Mouse (Mus musculus): ENCODE results near the gene Med28. TPM values are rescaled to one million over a fixed set of nuclear protein-coding genes. Genes with fewer than 3 reads are reported as not detected.

The Med28 gene
- 187 TPM for polyA plus RNA-seq (2017; shearing (Covaris generic))

DNA sequence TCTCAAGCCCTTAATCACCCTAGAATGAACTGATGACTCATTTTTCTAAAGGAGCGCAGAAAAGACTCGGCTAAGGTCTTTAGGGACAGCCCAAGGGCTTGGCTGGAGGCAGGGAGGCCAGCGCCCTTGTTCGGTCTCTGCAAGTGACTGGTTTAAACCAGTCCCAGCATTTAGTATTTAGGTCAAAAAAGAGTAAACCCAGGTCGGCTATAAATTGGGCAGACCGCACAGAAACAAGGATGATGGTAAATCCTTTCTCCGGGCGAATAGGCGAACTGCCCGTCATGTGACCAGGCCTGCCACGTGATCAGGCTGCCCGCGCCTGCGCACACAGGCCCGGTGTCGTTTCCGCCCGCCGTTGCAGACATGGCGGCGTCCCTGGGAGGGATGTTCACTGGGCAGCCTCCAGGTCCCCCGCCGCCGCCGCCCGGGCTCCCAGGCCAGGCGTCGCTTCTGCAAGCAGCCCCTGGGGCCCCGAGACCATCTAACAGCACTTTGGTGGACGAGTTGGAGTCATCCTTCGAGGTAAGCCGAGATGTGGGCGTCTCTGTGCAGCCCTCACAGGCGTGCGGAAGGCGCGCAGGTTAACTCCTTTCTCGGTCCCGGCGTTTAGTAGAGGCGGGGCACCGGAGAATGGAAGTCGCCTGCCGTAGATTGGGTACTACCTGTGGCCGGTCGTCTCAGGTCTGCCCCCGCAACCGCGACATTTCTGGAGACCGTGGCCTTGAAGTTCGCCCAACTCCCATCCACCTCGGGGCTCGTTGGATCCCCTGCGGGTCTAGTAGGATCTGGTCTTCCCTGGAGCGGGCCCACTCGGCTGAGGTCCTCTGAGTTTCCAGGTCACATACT lies at the start of gene Med28:
TSS of gene Med28 (plus strand) at position 270 of the 849 bp plus-strand sequence.

DNA sequence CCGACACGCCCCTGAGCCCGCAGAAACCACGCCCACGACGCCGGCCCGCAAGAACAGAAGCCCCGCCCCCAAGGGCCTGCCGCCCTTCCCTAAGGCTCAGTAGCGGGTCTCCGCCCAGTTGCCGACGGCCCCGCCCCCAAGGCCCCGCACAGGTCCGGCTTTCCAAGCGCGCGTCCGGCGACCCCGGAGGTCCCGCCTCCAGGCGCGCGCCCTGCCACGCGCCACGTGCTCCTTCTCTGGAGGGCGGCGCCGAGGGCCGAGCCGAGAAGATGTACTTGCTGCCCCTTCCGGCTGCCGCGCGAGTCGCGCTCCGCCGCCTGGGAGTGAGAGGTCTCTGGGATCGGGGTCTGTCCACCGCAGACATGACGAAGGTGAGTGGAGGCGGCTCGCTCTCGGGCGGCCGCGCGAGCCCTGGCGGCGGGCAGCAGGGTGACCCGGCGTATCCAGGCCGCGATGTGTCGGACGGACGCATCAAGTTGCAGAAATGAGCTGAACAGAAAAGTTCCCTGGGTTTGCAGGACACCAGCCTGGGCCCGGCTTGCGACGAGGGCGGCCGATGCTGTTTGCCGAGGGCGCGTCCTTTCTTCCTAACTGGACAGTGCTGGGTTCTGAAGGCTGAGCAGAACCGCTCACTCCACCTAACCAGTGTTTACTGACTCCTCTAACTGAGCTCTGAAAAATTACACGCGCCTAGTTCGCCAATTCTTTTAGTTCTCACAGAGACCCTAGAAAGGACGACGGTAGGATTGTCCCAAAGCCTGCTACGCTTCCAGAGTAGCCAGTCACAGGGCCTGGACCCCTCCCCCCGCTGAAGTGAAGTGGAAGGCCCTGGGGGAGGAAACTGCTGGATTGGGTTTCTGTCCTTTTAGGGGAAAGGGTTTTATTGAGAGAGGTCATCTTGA lies 26.6 kb upstream of the Med28 start, which contains the start of gene Lap3:
TSS of gene Lap3 (plus strand) at position 184 of the 902 bp plus-strand sequence.

Other genes starting within 250 kb of the Med28 start
- 96.4 TPM for gene Qdpr, start 70.0 kb upstream of the Med28 start, polyA plus RNA-seq (2017; shearing (Covaris generic))
- gene Clrn2, start 66.5 kb upstream of the Med28 start, polyA plus RNA-seq (2017; shearing (Covaris generic)), result not detected
- gene Lap3, start 26.9 kb upstream of the Med28 start, polyA plus RNA-seq (2017; shearing (Covaris generic)), result 24.3 TPM
- gene Fam184b, start 119.4 kb downstream of the Med28 start, polyA plus RNA-seq (2017; shearing (Covaris generic)), result not detected
- 0.24 TPM for gene Ncapg, start 149.7 kb downstream of the Med28 start, polyA plus RNA-seq (2017; shearing (Covaris generic))